16 mouse cellular contexts compared by ENCODE assay signal in genomic region chr5:119681833-119682210, GRCm38 (mm10). TPM values are rescaled to one million over a fixed set of nuclear protein-coding genes. Genes with fewer than 3 reads are reported as not detected.
DNase-seq lines count a peak whose midpoint lies in the region; ATAC-seq and TF ChIP-seq lines count a peak whose summit lies in the region.
"Had no signal": no experiment of that assay in that cellular context is flagged by ENCODE, and none has a peak within 500 bp of the region (broad histone marks: within the 10 kb centered on the region; RNA-seq: fewer than 3 reads in every experiment).

No protein-coding gene starts in this region.

- ATAC-seq in lung, embryonic 15.5 days (ENCODE audit: borderline replicate concordance, extremely low read depth, low FRiP score, low TSS enrichment) = no peak
- ATAC-seq in limb, embryonic 11.5 days (ENCODE audit: insufficient number of reproducible peaks, low FRiP score, low TSS enrichment, low read depth) = no peak
- no peak for ATAC-seq in midbrain, postnatal 0 days (ENCODE audit: low FRiP score)
- no peak for ATAC-seq in liver, embryonic 11.5 days (replicated peaks; ENCODE audit: low FRiP score)
- ATAC-seq: Patski had no signal

- peaks cover 6% of the 10 kb centered on the region; the same call in 1 of the 2 replicates for H3K36me3 ChIP-seq in lung, embryonic 15.5 days
- H3K36me3 ChIP-seq in limb, embryonic 11.5 days (ENCODE audit: control insufficient read depth, insufficient read depth, low read length) = peaks cover 7% of the 10 kb centered on the region; the same call in 1 of the 2 replicates
- no peaks in the 10 kb centered on the region for H3K36me3 ChIP-seq in midbrain, postnatal 0 days (ENCODE audit: insufficient read depth, low read length)
- H3K36me3 ChIP-seq in liver, embryonic 11.5 days (ENCODE audit: control insufficient read depth, insufficient read depth, low read length) = no peaks in the 10 kb centered on the region
- H3K36me3 ChIP-seq: midbrain, embryonic 12.5 days; neural tube, embryonic 13.5 days had no signal

- DNase-seq in gastrocnemius, adult 2 months = no peak
- DNase-seq in gastrocnemius, postnatal 36 days = no peak
- no peak for DNase-seq in lung, postnatal 25 days (ENCODE audit: low spot score)
- peak; percentile 91 for DNase-seq in ZHBTc4 (ENCODE audit: low read depth, low spot score)
- peak; percentile 32 for DNase-seq in limb, embryonic 11.5 days (ENCODE audit: low spot score)
- DNase-seq in midbrain, postnatal 0 days (ENCODE audit: low spot score) = no peak
- no peak for DNase-seq in liver, embryonic 11.5 days (ENCODE audit: low spot score)
- DNase-seq: cerebellum, adult 8-10 months; heart, adult 18-20 months; kidney, postnatal 10 days had no signal

- peak overlapping the region; percentile 21; the same call in 1 of the 2 replicates for H3K4me3 ChIP-seq in gastrocnemius, adult 2 months
- peak overlapping the region; percentile 34 for H3K4me3 ChIP-seq in lung, embryonic 15.5 days
- H3K4me3 ChIP-seq in limb, embryonic 11.5 days (ENCODE audit: low read depth, low read length) = peak overlapping the region; percentile 5; the same call in 1 of the 2 replicates
- no peak overlapping the region for H3K4me3 ChIP-seq in midbrain, postnatal 0 days (ENCODE audit: low read depth, low read length)
- H3K4me3 ChIP-seq in liver, embryonic 11.5 days (ENCODE audit: low read depth, low read length) = no peak overlapping the region
- H3K4me3 ChIP-seq: midbrain, embryonic 12.5 days; neural tube, embryonic 13.5 days had no signal

- TF ChIP-seq CTCF in gastrocnemius, adult 2 months (IDR thresholded peaks at IDR 0.05) = no peak
- TF ChIP-seq CTCF in midbrain, postnatal 0 days (IDR thresholded peaks at IDR 0.05) = no peak

- H3K9me3 ChIP-seq in lung, embryonic 15.5 days = no peaks in the 10 kb centered on the region
- H3K9me3 ChIP-seq in limb, embryonic 11.5 days (ENCODE audit: control insufficient read depth, low read length) = no peaks in the 10 kb centered on the region
- H3K9me3 ChIP-seq in midbrain, postnatal 0 days (ENCODE audit: low read length) = no peaks in the 10 kb centered on the region
- no peaks in the 10 kb centered on the region for H3K9me3 ChIP-seq in liver, embryonic 11.5 days (ENCODE audit: control insufficient read depth, low read length)
- H3K9me3 ChIP-seq: midbrain, embryonic 12.5 days; neural tube, embryonic 13.5 days had no signal

- peaks cover 57% of the 10 kb centered on the region for H3K4me1 ChIP-seq in lung, embryonic 15.5 days
- H3K4me1 ChIP-seq in limb, embryonic 11.5 days (ENCODE audit: control insufficient read depth, insufficient read depth, low read length) = peaks cover 20% of the 10 kb centered on the region
- H3K4me1 ChIP-seq in midbrain, postnatal 0 days (ENCODE audit: insufficient read depth, low read length) = no peaks in the 10 kb centered on the region
- H3K4me1 ChIP-seq in liver, embryonic 11.5 days (replicated peaks; ENCODE audit: control insufficient read depth, insufficient read depth, low read length) = peaks cover 3% of the 10 kb centered on the region

- H3K4me2 ChIP-seq in lung, embryonic 15.5 days = peak overlapping the region; percentile 59
- peak overlapping the region; percentile 70 for H3K4me2 ChIP-seq in limb, embryonic 11.5 days (ENCODE audit: low read depth, severe bottlenecking)
- H3K4me2 ChIP-seq in midbrain, postnatal 0 days (ENCODE audit: low read depth, low read length, poor library complexity, severe bottlenecking) = no peak overlapping the region
- no peak overlapping the region for H3K4me2 ChIP-seq in liver, embryonic 11.5 days
- H3K4me2 ChIP-seq: midbrain, embryonic 12.5 days; neural tube, embryonic 13.5 days had no signal

- peaks cover 60% of the 10 kb centered on the region for H3K27me3 ChIP-seq in lung, embryonic 15.5 days
- peaks cover 64% of the 10 kb centered on the region for H3K27me3 ChIP-seq in limb, embryonic 11.5 days (ENCODE audit: control insufficient read depth, insufficient read depth, low read length)
- H3K27me3 ChIP-seq in midbrain, postnatal 0 days (ENCODE audit: insufficient read depth, low read length) = peaks cover 94% of the 10 kb centered on the region
- peaks cover 84% of the 10 kb centered on the region for H3K27me3 ChIP-seq in liver, embryonic 11.5 days (replicated peaks; ENCODE audit: control insufficient read depth, insufficient read depth, low read length)

- intact Hi-C loops in gastrocnemius, adult 2 months (cut with DNase I) = no loop called here
- intact Hi-C loops in gastrocnemius, postnatal 36 days (cut with DNase I) = no loop called here

- H3K27ac ChIP-seq in gastrocnemius, adult 2 months = no peak overlapping the region
- peak overlapping the region; percentile 53 for H3K27ac ChIP-seq in lung, embryonic 15.5 days
- no peak overlapping the region for H3K27ac ChIP-seq in limb, embryonic 11.5 days (replicated peaks; ENCODE audit: low read depth, low read length)
- no peak overlapping the region for H3K27ac ChIP-seq in midbrain, postnatal 0 days (ENCODE audit: low read depth, low read length)
- H3K27ac ChIP-seq in liver, embryonic 11.5 days (ENCODE audit: low read depth, low read length) = no peak overlapping the region
- H3K27ac ChIP-seq: liver, embryonic 14.5 days; midbrain, embryonic 12.5 days; neural tube, embryonic 13.5 days had no signal

- WGBS in lung, embryonic 15.5 days = 26% methylated on average over 4 of the region's 4 CpGs
- 35% methylated on average over 4 of the region's 4 CpGs for WGBS in limb, embryonic 11.5 days
- WGBS in midbrain, postnatal 0 days = 12% methylated on average over 4 of the region's 4 CpGs
- 48% methylated on average over 4 of the region's 4 CpGs for WGBS in liver, embryonic 11.5 days

- peak overlapping the region; percentile 21; the same call in 1 of the 2 replicates for H3K9ac ChIP-seq in lung, embryonic 15.5 days
- H3K9ac ChIP-seq in limb, embryonic 11.5 days (ENCODE audit: low read length) = no peak overlapping the region
- H3K9ac ChIP-seq in midbrain, postnatal 0 days (replicated peaks; ENCODE audit: low read length, poor library complexity, severe bottlenecking) = no peak overlapping the region
- H3K9ac ChIP-seq in liver, embryonic 11.5 days (ENCODE audit: low read depth, low read length) = no peak overlapping the region
- H3K9ac ChIP-seq: liver, embryonic 14.5 days; midbrain, embryonic 12.5 days; neural tube, embryonic 13.5 days had no signal

RNA-seq across cellular contexts. Expression of gene Tbx3, which starts 11.4 kb away (rescaled TPM):
- total RNA-seq in gastrocnemius, adult 2 months (2021) = 1 to 10 TPM; 3.9 to 7.7 TPM
- total RNA-seq in gastrocnemius, postnatal 36 days (2021) = 1 to 10 TPM; 2.6 to 4.4 TPM
- 59.7 and 63.9 TPM in 2 replicates for polyA plus RNA-seq in lung, embryonic 15.5 days (2015; fragmentation: Nextera tagmentation; extraction: Ambion mirVana)
- 42.6 and 52.2 TPM in 2 replicates for polyA plus RNA-seq in limb, embryonic 11.5 days (2014; fragmentation: Nextera tagmentation; extraction: Ambion mirVana)
- 1.1 and 3.9 TPM in 2 replicates for total RNA-seq in midbrain, postnatal 0 days (2014; rRNA removed)
- 2.0 and 4.0 TPM in 2 replicates for polyA plus RNA-seq in midbrain, postnatal 0 days (2015; fragmentation: Nextera tagmentation; extraction: Ambion mirVana)
- polyA plus RNA-seq in liver, embryonic 11.5 days (2014; fragmentation: Nextera tagmentation; extraction: Ambion mirVana) = 23.3 and 25.9 TPM in 2 replicates
- total RNA-seq: hematopoietic stem cell, adult 5-6 weeks had no signal
- polyA plus RNA-seq: Patski had no signal

Comparison
In these comparisons a context has a peak if more than half of its experiments do, and no peak if none do; other contexts are left out.
1. DNase-seq: peak in ZHBTc4 (single experiment) and limb, embryonic 11.5 days (single experiment); none in gastrocnemius, adult 2 months (single experiment), gastrocnemius, postnatal 36 days (0 of 2), lung, postnatal 25 days (single experiment), midbrain, postnatal 0 days (single experiment) and liver, embryonic 11.5 days (single experiment).
2. H3K4me3 ChIP-seq: peak in gastrocnemius, adult 2 months (single experiment), lung, embryonic 15.5 days (single experiment) and limb, embryonic 11.5 days (single experiment); none in midbrain, postnatal 0 days (single experiment) and liver, embryonic 11.5 days (single experiment).
3. H3K4me2 ChIP-seq: peak in lung, embryonic 15.5 days (single experiment) and limb, embryonic 11.5 days (single experiment); none in midbrain, postnatal 0 days (single experiment) and liver, embryonic 11.5 days (single experiment).